Mouse (Mus musculus) kidney, adult 2 months (tissue): ENCODE results near the gene Wasf3.

Source experiments
- CTCF ChIP-seq: fragments of 200-500 bp; conservative IDR thresholded peaks from 2 replicates; pipeline ENCODE4 v1.5.1; 2011; ENCODE audit warnings: low read depth, mild to moderate bottlenecking, control low read depth, low read length, moderate library complexity, mixed read lengths; ENCODE audit not compliant: insufficient read depth, insufficient read length
- POLR2A ChIP-seq: fragments of 200-500 bp; IDR thresholded peaks from one replicate; pipeline ENCODE4 v1.6.1; 2011; ENCODE audit warnings: low read depth, low read length, control low read depth

- TF ChIP-seq CTCF, result no peak
- no peak for TF ChIP-seq POLR2A
These were observed 40.0 kb downstream of the Wasf3 start for GRCm38 (mm10) chr5:146424711-146425326.
